Mouse (Mus musculus) forebrain, embryonic 15.5 days (tissue): ENCODE measurements around the gene Ppp1r11. TPM values are rescaled to one million over a fixed set of nuclear protein-coding genes. Genes with fewer than 3 reads are reported as not detected.

Experiments
- ATAC-seq: fragments of 200-750 bp; cut with Nextera tagmentation; replicated peaks from 2 replicates; pipeline ENCODE4 v1.8.0; 2017; ENCODE audit warnings: mild to moderate bottlenecking, moderate TSS enrichment, moderate library complexity
- H3K27ac ChIP-seq: fragments of 300-500 bp; sonication (generic); replicated peaks from 2 replicates; pipeline ENCODE4 v1.5.1; 2015; ENCODE audit warnings: mild to moderate bottlenecking, inconsistent platforms
- H3K27me3 ChIP-seq: fragments of 300-500 bp; sonication (generic); 2 replicates; pipeline ENCODE4 v1.6.1; 2015; ENCODE audit warnings: inconsistent platforms
- H3K36me3 ChIP-seq: fragments of 300-500 bp; sonication (generic); 2 replicates; pipeline ENCODE4 v1.6.1; 2015; ENCODE audit warnings: mild to moderate bottlenecking, inconsistent platforms
- H3K4me1 ChIP-seq: fragments of 300-500 bp; sonication (generic); 2 replicates; pipeline ENCODE4 v1.6.1; 2015; ENCODE audit warnings: inconsistent platforms
- H3K4me2 ChIP-seq: fragments of 300-500 bp; sonication (generic); replicated peaks from 2 replicates; pipeline ENCODE4 v1.6.1; 2015; ENCODE audit warnings: mild to moderate bottlenecking, inconsistent platforms
- H3K4me3 ChIP-seq: fragments of 300-500 bp; sonication (generic); 2 replicates; pipeline ENCODE4 v1.5.1; 2015; ENCODE audit warnings: mild to moderate bottlenecking, inconsistent platforms
- H3K9ac ChIP-seq: fragments of 300-500 bp; sonication (generic); replicated peaks from 2 replicates; pipeline ENCODE4 v1.6.1; 2015; ENCODE audit warnings: mild to moderate bottlenecking, inconsistent platforms
- H3K9me3 ChIP-seq: fragments of 300-500 bp; sonication (generic); 2 replicates; pipeline ENCODE4 v1.6.1; 2016; ENCODE audit warnings: inconsistent platforms
- WGBS: fragments of 180-500 bp; shearing (Covaris S2); methylation state at CpG from one replicate; pipeline ENCODE4 v1.1.7; 2015; ENCODE audit warnings: mixed read lengths; 5-methylcytosine and 5-hydroxymethylcytosine counted together
- polyA plus RNA-seq: library from polyadenylated mRNA; unstranded; fragments of >200 nt; fragmentation: Nextera tagmentation; extraction: Ambion mirVana; gene quantifications from 2 replicates; pipeline ENCODE4 v1.2.1, GENCODE M21; 2015

The Ppp1r11 gene
- polyA plus RNA-seq, 1 experiment from 2014 or later: 164 TPM

DNA sequence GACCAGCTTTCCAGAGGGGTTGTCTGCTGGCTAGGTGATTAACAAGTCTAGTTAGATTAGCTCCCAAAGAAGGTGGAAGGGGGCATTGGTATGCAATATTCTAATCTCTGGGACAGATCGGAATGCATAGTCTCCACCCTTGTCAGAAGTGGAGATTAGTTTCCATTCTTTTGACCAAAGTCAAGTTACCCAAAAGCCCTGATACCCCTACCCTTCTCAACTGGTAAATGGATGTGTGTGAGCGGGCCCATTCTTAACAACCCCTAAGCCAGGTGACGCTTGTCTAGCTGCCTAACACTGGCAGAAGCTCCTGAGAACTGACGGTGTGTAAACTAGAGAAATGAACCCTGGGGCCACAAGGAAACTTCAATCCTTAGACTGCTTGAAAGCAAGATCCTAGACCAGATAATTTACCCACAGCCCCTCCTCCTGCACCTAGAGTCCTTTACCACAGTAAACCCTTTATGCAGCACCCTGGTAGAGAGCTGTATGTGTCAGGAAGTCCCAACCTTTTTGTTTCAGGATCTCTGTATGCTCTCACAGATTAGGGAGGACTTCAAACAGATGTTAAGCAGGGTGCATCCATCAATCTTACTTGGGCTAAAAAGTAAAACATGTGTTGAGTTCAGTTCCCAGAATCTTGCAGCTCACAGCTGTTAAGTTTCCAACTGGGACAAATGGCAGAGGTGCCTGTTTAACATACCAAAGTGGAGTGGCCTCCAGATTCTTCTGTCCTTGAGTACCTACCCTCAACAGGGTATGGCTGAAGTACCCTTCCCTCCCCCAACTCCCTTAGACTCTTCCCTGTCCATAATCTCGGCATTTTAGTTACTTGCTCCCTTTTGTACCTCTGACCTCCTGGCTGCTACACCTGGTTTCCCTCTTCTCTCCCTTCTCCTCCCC, 31.0 kb upstream of the Ppp1r11 start:
- Histone ChIP-seq H3K9ac (no peak overlapping the region), H3K27ac (no peak overlapping the region), H3K36me3 (no peaks in the 10 kb centered on the region), H3K4me2 (no peak overlapping the region), H3K27me3 (peaks cover 7% of the 10 kb centered on the region), H3K4me1 (no peaks in the 10 kb centered on the region), H3K9me3 (no peaks in the 10 kb centered on the region), H3K4me3 (no peak overlapping the region)
- no peak for ATAC-seq
- 37% methylated on average over 5 of the region's 5 CpGs for WGBS

DNA sequence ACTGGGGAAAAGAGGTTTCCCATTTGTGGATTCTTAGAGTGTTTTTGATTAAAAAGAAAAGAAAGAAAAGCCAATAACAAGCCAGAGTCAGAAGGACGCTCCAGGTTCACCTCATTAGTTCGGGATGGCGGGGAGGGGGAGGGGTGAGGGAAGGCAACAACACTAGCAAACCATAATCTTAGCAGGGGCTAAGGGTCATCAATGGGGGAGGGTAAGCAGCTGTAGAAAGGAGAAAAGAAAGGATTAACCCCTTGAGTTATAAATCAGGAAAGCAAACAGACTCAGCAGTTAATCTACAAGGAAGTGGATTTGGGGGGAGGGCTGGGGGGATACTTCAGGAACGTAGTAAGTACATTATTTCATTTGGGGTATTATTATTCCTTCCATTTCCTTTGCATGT, 30.3 kb upstream of the Ppp1r11 start:
- WGBS: 3% methylated on average over 4 of the region's 4 CpGs
- H3K9ac ChIP-seq: no peak overlapping the region
- no peak for ATAC-seq

DNA sequence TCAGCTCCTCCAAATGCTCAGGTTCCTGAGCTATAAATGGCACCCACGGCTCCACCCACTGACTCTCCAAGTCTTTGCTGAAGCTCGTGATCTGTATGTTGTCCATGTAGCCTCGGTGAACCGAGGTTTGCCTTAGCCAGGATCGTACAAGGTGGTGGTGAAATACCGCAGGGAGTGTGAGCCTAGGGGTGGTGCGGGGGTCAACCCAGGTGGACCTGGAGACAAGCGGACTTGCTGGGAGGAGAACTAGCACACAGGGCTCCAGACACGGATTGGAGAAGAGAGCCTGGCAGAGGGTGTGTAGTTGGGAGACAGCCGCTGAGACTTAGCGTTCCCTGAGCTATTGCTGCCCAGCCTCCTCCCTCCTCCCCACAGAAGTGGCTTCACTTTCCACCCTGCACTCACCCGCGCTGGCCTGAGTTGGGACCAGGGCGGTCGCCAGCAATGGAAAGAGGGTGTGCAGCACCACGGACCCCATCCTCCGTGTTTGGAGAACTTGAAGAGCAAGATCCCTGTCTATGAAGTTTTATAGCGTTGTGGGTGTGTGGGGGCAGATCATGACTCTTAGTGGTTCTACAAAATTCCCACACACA, 29.8 kb upstream of the Ppp1r11 start, which contains the start of gene 2410137M14Rik:
Gene 2410137M14Rik (minus strand): TSS at position 17 of the 593 bp plus-strand sequence.
- H3K9ac ChIP-seq: no peak within 1 kb of the TSS
- no peak for ATAC-seq

More for the DNA sequence above, 30.3 kb upstream of the Ppp1r11 start:
- no peaks in the 10 kb centered on the region for H3K4me1 ChIP-seq
- no peaks in the 10 kb centered on the region for H3K9me3 ChIP-seq
- no peaks in the 10 kb centered on the region for H3K36me3 ChIP-seq
- no peak overlapping the region for H3K4me2 ChIP-seq
- H3K27me3 ChIP-seq: peaks cover 4% of the 10 kb centered on the region; the same call in 1 of the 2 replicates
- H3K27ac ChIP-seq: no peak overlapping the region
- no peak overlapping the region for H3K4me3 ChIP-seq

DNA sequence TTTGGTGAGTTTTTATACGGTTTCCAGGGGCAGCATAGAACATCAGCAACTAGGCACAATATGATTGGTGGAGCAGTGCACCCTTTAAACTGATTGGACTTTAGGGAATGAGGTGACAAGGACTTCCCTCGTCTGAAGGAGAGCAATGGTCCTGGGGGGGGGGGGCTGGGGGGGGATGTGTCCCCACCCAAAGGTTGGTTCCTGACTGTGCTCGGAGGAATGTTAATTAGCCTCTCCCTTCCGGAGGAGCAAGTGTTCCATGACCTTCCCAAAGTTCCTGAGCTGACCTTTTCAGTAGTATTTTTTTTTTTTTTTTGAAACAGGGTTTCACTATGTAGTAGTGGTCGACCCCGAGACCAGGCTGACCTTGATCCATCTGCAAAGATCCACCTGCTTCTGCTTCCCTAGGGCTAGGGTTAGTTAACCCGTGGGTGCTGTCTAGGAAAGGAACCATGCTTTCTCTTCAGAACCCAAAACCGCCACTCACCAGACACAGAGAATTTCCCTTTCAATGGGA, 21.8 kb upstream of the Ppp1r11 start:
- H3K9me3 ChIP-seq: no peaks in the 10 kb centered on the region
- H3K4me2 ChIP-seq: no peak overlapping the region
- no peak for ATAC-seq
- H3K27me3 ChIP-seq: no peaks in the 10 kb centered on the region
- no peak overlapping the region for H3K4me3 ChIP-seq
- H3K36me3 ChIP-seq: no peaks in the 10 kb centered on the region
- no peak overlapping the region for H3K9ac ChIP-seq
- no peak overlapping the region for H3K27ac ChIP-seq
- WGBS: 75% methylated on average over 8 of the region's 8 CpGs
- no peaks in the 10 kb centered on the region for H3K4me1 ChIP-seq

More for the DNA sequence above, 29.8 kb upstream of the Ppp1r11 start, which contains the start of gene 2410137M14Rik:
- no peaks in the 10 kb centered on the region for H3K4me1 ChIP-seq
- H3K4me2 ChIP-seq: no peak within 1 kb of the TSS
- no peaks in the 10 kb centered on the region for H3K9me3 ChIP-seq
- no peak within 1 kb of the TSS for H3K27ac ChIP-seq
- H3K36me3 ChIP-seq: no peaks in the 10 kb centered on the region
- H3K4me3 ChIP-seq: no peak within 1 kb of the TSS
- H3K27me3 ChIP-seq: 0 out of 2 replicates have a peak, but pooled peaks cover 4% of the 10 kb centered on the region
- 15% methylated on average over 18 of the region's 18 CpGs for WGBS

DNA sequence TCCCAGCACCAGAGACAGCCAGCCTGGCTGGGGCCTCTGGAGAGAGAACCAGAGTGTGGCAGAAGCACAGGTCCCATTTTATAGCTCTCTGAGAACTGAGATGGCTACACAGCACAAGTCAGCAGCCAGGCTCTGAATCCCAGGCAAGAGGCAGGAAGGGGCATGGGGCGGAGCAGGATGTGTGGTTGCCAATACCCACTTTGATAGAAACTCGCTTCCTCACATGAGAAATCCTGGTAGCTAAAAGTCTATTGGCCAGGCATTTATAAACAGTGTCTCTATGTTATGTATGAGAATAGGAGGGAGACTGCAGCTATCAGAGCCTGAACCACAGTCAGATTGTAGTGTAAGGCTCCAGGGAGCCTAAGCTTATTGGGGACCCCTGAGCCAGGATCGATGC, 21.2 kb upstream of the Ppp1r11 start:
- WGBS: 92% methylated on average over 3 of the region's 3 CpGs
- Histone ChIP-seq H3K9me3 (no peaks in the 10 kb centered on the region), H3K9ac (no peak overlapping the region), H3K27ac (no peak overlapping the region), H3K36me3 (no peaks in the 10 kb centered on the region), H3K4me3 (no peak overlapping the region), H3K4me1 (no peaks in the 10 kb centered on the region), H3K27me3 (no peaks in the 10 kb centered on the region), H3K4me2 (no peak overlapping the region)
- ATAC-seq: no peak

DNA sequence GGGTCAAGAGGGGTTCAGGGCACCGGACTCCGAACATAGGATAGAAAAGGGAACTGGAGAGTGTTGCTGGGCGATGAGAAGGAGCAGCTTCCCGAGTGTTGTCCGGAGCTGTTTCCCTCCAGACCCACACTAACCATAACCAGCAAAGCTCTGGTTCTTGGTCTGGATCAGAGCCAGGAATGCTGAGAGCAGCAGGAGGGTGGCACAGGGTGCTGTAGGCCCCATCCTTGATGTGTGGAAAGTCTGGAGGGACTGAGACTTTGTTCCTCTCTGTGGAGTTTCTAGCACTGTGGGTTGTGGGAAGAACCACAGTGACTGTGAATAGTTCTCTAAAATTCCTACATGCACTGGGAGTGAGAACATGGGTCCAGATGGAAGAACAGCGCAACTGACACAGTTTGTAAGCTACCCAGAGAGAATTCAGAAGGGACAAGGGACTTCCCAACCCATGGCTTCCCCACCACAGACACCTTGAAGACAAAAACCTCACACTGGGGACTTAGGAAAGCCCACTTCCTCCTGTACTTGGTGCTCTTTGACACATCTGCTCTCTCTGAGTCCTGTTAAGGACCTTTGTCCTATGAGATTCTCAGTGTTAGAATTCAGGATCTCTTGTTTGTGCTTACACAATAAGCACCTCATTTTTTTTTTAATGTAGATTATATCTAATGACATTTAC, 19.8 kb upstream of the Ppp1r11 start:
- WGBS: 91% methylated on average over 6 of the region's 6 CpGs
- no peak overlapping the region for H3K27ac ChIP-seq
- H3K36me3 ChIP-seq: no peaks in the 10 kb centered on the region
- no peaks in the 10 kb centered on the region for H3K27me3 ChIP-seq
- no peaks in the 10 kb centered on the region for H3K4me1 ChIP-seq
- H3K9ac ChIP-seq: no peak overlapping the region
- ATAC-seq: no peak
- H3K4me3 ChIP-seq: no peak overlapping the region
- H3K4me2 ChIP-seq: no peak overlapping the region
- no peaks in the 10 kb centered on the region for H3K9me3 ChIP-seq

DNA sequence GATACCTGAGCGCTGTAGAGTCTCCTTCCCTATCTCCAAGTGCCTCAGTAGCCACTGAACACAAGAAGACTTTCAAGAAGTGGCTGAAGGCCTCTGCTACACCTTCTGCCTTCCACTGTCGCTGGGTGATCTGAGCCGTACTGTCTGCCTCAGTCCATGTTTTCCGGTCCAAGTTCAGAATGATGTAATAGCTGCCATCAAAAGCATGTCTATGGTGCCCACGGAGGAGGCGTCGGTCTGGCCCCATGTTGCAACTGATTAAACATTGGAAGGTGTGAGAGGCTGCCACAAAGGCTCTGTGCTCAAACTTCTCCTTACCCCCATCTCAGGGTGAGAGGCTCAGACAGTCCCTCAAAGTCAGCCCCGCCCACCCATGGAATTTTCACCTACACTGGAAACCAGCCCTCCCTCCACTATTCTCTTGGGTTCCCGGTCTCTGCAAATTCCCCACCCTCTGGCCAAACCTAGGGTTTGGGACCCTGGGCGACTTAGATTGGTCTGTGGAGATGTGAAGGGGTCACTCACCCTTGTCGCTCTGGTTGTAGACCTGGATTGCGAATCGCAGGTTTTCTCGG, 18.9 kb upstream of the Ppp1r11 start:
- no peaks in the 10 kb centered on the region for H3K4me1 ChIP-seq
- 90% methylated on average over 14 of the region's 14 CpGs for WGBS
- ATAC-seq: no peak

DNA sequence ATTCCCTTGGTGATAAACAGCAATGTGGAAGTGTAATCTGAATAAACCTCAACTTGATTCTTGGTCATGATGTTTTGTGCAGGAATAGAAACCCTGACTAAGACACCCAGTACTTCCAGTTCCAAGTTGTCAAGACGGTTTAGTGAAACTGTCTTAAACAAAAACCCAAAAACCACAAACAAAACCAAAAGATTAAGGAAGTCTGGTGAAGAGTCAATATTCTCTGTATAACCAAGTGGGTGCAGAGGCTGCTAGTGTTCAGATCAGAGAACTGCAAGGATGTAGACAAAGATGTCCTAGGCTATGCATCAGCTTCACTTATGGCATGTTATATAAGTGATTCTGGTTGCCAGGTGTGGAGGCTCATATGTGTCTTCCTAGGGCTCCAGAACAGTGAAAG, 15.3 kb upstream of the Ppp1r11 start:
- Histone ChIP-seq H3K9ac (no peak overlapping the region), H3K27ac (no peak overlapping the region), H3K36me3 (no peaks in the 10 kb centered on the region), H3K9me3 (no peaks in the 10 kb centered on the region), H3K4me1 (no peaks in the 10 kb centered on the region), H3K4me3 (no peak overlapping the region), H3K27me3 (no peaks in the 10 kb centered on the region), H3K4me2 (no peak overlapping the region)
- ATAC-seq: no peak
- WGBS: 81% methylated on average over 1 of the region's 1 CpGs

More for the DNA sequence above, 18.9 kb upstream of the Ppp1r11 start:
- Histone ChIP-seq H3K27ac (no peak overlapping the region), H3K9ac (no peak overlapping the region), H3K9me3 (no peaks in the 10 kb centered on the region), H3K36me3 (no peaks in the 10 kb centered on the region), H3K27me3 (no peaks in the 10 kb centered on the region), H3K4me3 (no peak overlapping the region), H3K4me2 (no peak overlapping the region)

DNA sequence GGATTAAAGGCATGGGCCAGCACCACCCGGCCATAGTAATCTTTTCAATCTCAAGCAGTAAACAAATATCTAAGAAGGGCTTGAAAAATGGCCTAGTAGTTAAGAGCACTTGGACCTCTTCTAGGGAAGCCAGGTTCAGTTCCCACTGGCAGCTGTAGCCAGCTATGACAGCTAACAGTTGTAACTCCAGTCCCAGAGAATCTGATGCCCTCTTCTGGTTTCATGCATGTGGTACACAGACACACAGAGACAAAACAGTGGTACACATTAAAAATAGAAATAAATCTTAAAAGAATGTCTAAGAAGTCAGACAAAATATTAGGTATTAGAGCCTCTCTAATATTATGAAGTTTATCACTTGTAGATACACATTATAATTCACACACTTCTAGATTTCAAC, 9.6 kb upstream of the Ppp1r11 start:
- H3K4me2 ChIP-seq: no peak overlapping the region
- 86% methylated on average over 1 of the region's 1 CpGs for WGBS
- H3K4me3 ChIP-seq: no peak overlapping the region
- H3K36me3 ChIP-seq: peaks cover 8% of the 10 kb centered on the region; the same call in 1 of the 2 replicates
- H3K9me3 ChIP-seq: no peaks in the 10 kb centered on the region
- H3K9ac ChIP-seq: no peak overlapping the region
- no peaks in the 10 kb centered on the region for H3K27me3 ChIP-seq
- H3K27ac ChIP-seq: no peak overlapping the region
- H3K4me1 ChIP-seq: peaks cover 20% of the 10 kb centered on the region
- no peak for ATAC-seq

DNA sequence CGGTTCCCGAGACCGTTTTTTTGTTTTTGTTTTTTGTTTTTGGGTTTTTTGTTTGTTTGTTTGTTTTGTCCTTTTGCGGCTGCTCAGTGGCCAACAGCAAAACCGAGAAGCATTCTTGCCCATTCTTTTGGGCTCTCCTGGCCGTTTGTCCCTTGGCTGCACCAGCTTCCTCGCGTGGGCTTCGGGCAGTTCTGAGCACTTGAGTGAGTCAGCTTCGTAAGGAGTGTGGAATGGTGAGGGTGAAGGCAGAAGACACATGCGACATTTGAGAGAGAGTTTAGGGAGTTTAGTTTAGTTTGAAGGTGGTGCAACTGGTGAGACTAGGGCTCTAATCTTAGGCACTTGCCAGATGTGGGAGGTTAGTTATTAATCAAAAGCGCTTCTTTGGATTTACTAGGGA, 7.3 kb upstream of the Ppp1r11 start:
- Histone ChIP-seq H3K9me3 (no peaks in the 10 kb centered on the region), H3K4me3 (peak overlapping the region; percentile 53), H3K4me1 (peaks cover 20% of the 10 kb centered on the region), H3K9ac (peak overlapping the region; percentile 70), H3K36me3 (peaks cover 12% of the 10 kb centered on the region; the same call in 1 of the 2 replicates), H3K4me2 (peak overlapping the region; percentile 72), H3K27me3 (no peaks in the 10 kb centered on the region), H3K27ac (peak overlapping the region; percentile 73)
- 7% methylated on average over 12 of the region's 12 CpGs for WGBS
- no peak; the same call in 1 of the 2 replicates for ATAC-seq

DNA sequence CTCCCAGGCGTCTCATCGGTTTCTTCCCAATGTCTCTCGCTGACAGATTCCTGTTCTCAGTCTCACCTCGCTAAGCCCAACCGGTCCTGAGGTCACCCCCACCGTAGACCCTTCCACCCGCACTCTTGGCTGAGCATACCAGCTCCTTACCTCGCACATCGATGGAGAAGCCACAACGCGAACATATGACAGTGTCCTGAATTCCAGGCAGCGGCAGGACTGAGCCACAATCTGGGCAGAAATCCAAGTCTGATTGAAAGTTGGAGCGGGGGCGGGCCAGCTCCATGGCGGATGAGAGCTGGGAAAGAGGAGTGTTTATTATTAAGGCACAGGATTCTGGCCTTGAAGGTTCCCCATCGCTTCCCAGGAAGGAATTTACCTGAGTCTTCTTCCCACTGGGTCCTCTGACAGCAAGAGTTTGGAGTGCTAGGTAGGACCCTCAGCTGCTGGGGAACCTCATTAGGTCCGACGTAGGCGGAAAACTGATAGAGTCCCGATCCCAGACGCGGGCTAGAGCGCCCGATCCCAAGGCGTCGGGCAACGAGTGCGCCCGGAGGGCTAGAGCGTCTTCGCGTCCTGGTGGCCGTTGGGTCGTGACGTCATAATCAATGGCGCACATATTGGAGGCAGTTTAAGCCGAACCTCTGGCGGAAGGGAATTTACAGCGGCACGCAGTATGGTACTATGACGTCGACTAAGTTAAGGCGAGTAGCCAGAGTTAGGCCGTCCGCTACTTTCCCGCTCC, 6.6 kb upstream of the Ppp1r11 start, which contains the start of the genes Znrd1 and Znrd1as:
Gene Znrd1 (minus strand): TSS at position 561 of the 745 bp plus-strand sequence.
Gene Znrd1as (plus strand): TSS at position 594 of the 745 bp plus-strand sequence.
- Histone ChIP-seq H3K27ac (peak within 1 kb of the TSS; percentile 73), H3K27me3 (no peaks in the 10 kb centered on the region), H3K4me2 (peak within 1 kb of the TSS; percentile 72), H3K4me3 (peak within 1 kb of the TSS; percentile 53), H3K9ac (peak within 1 kb of the TSS; percentile 70), H3K4me1 (peaks cover 20% of the 10 kb centered on the region), H3K36me3 (peaks cover 12% of the 10 kb centered on the region; the same call in 1 of the 2 replicates), H3K9me3 (no peaks in the 10 kb centered on the region)
- ATAC-seq: peak; percentile 98
- WGBS: under 1% methylated on average over 46 of the region's 46 CpGs
